Mouse (Mus musculus) embryonic facial prominence, embryonic 11.5 days (tissue): ENCODE results near the gene Zfp729a. TPM values are rescaled to one million over a fixed set of nuclear protein-coding genes. Genes with fewer than 3 reads are reported as not detected.

Experiments
- ATAC-seq: fragments of 200-750 bp; cut with Nextera tagmentation; replicated peaks from 2 replicates; pipeline ENCODE4 v1.8.0; 2017; ENCODE audit warnings: low read depth; ENCODE audit not compliant: insufficient number of reproducible peaks, low FRiP score, low TSS enrichment
- DNase-seq: peaks from one replicate; pipeline ENCODE4 v3.0.0-alpha.2; 2015; ENCODE audit warnings: low spot score
- H3K27ac ChIP-seq: fragments of 300-500 bp; sonication (generic); replicated peaks from 2 replicates; pipeline ENCODE4 v1.5.1; 2014; ENCODE audit warnings: mild to moderate bottlenecking, low read depth, low read length, control low read depth
- H3K27me3 ChIP-seq: fragments of 300-500 bp; sonication (generic); 2 replicates; pipeline ENCODE4 v1.6.1; 2014; ENCODE audit warnings: mild to moderate bottlenecking, low read length, moderate library complexity, mixed read lengths; ENCODE audit not compliant: control insufficient read depth, insufficient read depth
- H3K36me3 ChIP-seq: fragments of 300-500 bp; sonication (generic); replicated peaks from 2 replicates; pipeline ENCODE4 v1.6.1; 2014; ENCODE audit warnings: low read depth, mild to moderate bottlenecking, low read length, moderate library complexity, mixed read lengths; ENCODE audit not compliant: control insufficient read depth, insufficient read depth
- H3K4me1 ChIP-seq: fragments of 300-500 bp; sonication (generic); 2 replicates; pipeline ENCODE4 v1.6.1; 2014; ENCODE audit warnings: low read length, mixed read lengths; ENCODE audit not compliant: control insufficient read depth, insufficient read depth
- H3K4me2 ChIP-seq: fragments of 300-500 bp; sonication (generic); 2 replicates; pipeline ENCODE4 v1.6.1; 2014; ENCODE audit warnings: low read depth, mild to moderate bottlenecking, control low read depth, low read length, moderate library complexity
- H3K4me3 ChIP-seq: fragments of 300-500 bp; sonication (generic); 2 replicates; pipeline ENCODE4 v1.5.1; 2014; ENCODE audit warnings: low read depth, low read length, control low read depth
- H3K9ac ChIP-seq: fragments of 300-500 bp; sonication (generic); replicated peaks from 2 replicates; pipeline ENCODE4 v1.6.1; 2014; ENCODE audit warnings: mild to moderate bottlenecking, control low read depth, low read length
- H3K9me3 ChIP-seq: fragments of 300-500 bp; sonication (generic); replicated peaks from 2 replicates; pipeline ENCODE4 v1.6.1; 2016; ENCODE audit warnings: mild to moderate bottlenecking, low read length, inconsistent platforms, mixed read lengths; ENCODE audit not compliant: control insufficient read depth
- whole genome bisulfite sequencing: fragments of 180-500 bp; shearing (Covaris S2); extraction: QIAGEN DNeasy Blood & Tissue Kit; methylation state at CpG from one replicate; pipeline ENCODE4 v1.1.7; 2014; 5-methylcytosine and 5-hydroxymethylcytosine counted together
- polyA plus RNA-seq: library from polyadenylated mRNA; unstranded; fragments of >200 nt; fragmentation: Nextera tagmentation; extraction: Ambion mirVana; gene quantifications from 2 replicates; pipeline ENCODE4 v1.2.1, GENCODE M21; 2014

Gene Zfp729a
- polyA plus RNA-seq, 1 experiment from 2014 or later, result 4.5 TPM

DNA sequence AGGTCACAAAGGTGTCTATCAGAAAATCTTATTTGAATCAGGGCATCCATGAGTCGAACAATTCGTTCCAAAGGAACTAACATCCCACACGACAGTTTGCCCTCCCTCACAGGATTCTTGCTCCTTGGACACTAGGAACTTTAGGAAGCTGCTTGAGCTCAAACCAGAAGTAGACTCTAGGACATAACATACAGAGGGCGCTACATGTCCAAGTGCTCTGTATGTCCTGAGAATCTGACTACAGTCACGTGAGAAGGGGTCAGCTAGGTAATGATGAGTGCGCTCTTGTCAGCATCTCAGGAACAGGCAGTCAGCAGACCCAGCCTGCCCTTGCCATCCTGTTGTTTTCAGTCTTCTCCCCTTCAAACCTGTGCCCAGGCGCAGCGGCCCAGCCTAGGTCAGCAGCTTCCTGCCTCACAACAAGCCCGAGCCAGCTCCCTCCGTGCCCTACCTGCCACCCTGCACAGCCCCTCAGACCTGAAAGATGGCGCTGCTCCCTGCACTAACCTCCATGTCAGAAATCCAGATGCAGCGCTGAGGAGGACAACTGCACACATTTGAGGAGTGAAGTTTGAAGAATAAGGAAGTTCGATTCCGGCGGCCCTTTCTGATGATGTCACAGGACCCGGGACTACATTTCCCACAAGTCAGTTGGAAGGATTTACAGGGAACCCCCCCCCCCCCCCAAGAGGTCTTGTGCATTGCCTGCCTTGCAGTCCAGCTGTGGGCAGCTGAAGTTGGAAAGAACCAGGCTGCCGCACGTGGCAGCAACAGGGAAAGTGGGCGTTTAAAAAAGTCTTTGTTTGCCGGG lies 28.3 kb downstream of the Zfp729a start, which contains the start of gene Zfp729b:
Zfp729b (minus strand) TSS at position 642 of the 811 bp plus-strand sequence.
- Histone ChIP-seq H3K36me3 (no peaks in the 10 kb centered on the region), H3K9ac (peak within 1 kb of the TSS; percentile 68), H3K27me3 (no peaks in the 10 kb centered on the region), H3K4me1 (no peaks in the 10 kb centered on the region), H3K4me2 (peak within 1 kb of the TSS; percentile 37), H3K4me3 (peak within 1 kb of the TSS; percentile 53), H3K27ac (no peak within 1 kb of the TSS), H3K9me3 (no peaks in the 10 kb centered on the region)
- DNase-seq (peak; percentile 91), ATAC-seq (peak; percentile 95)
- 2% methylated on average over 20 of the region's 20 CpGs for WGBS

DNA sequence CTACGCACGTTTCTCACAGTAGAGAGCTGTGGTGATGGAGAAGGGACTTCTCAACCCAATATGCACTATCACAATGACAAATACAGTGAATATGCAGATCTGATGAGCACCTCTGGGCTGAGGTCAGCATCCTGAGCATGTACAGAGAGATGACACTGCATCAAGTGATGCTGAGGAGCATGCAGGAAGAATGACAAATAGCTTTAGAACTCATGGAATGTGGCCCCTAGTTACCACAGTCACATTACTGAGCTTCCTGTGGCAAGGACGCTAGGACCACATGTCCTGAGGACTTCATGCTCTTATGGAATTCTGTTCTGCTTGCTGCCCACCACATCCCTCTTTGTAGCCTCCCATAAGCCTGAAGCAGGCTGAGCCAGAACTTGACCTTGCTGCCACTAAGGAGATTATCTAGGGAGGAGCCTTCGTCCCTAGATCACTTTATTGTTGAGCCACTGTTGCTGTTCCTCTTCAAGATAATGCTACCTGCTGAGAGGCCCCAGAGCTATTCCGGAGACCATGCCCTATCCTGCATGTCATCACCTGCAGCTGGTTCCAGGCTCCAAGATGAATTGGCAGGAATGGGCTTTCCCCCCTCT lies 64.9 kb downstream of the Zfp729a start:
- Histone ChIP-seq H3K9me3 (no peaks in the 10 kb centered on the region), H3K4me3 (no peak overlapping the region), H3K4me1 (no peaks in the 10 kb centered on the region), H3K27ac (no peak overlapping the region), H3K4me2 (no peak overlapping the region), H3K36me3 (no peaks in the 10 kb centered on the region), H3K27me3 (no peaks in the 10 kb centered on the region), H3K9ac (no peak overlapping the region)
- WGBS, result 74% methylated on average over 5 of the region's 5 CpGs
- ATAC-seq (no peak), DNase-seq (no peak)

Other genes starting within 250 kb of the Zfp729a start
- 4.2 and 6.1 TPM in 2 replicates for gene Zfp429, start 238.0 kb downstream of the Zfp729a start, polyA plus RNA-seq
- gene Zfp459, start 216.4 kb downstream of the Zfp729a start, polyA plus RNA-seq, result 1.1 and 1.2 TPM in 2 replicates
- 11.3 and 12.2 TPM in 2 replicates for gene Zfp874a, start 186.2 kb downstream of the Zfp729a start, polyA plus RNA-seq
- gene Zfp874b, start 153.5 kb downstream of the Zfp729a start, polyA plus RNA-seq, result 2.4 TPM in 2 replicates
- gene Zfp58, start 137.2 kb downstream of the Zfp729a start, polyA plus RNA-seq, result 21.8 and 24.9 TPM in 2 replicates
- not detected in 2 replicates for gene Gm26965, start 111.6 kb downstream of the Zfp729a start, polyA plus RNA-seq
- 30.8 and 31.5 TPM in 2 replicates for gene Zfp87, start 111.6 kb downstream of the Zfp729a start, polyA plus RNA-seq
- gene Zfp748, start 84.0 kb downstream of the Zfp729a start, polyA plus RNA-seq, result 18.3 and 19.5 TPM in 2 replicates
- gene Zfp729b, start 28.1 kb downstream of the Zfp729a start, polyA plus RNA-seq, result 5.3 and 6.1 TPM in 2 replicates
- not detected in 2 replicates for gene Gm49345, start within 50 bp of the Zfp729a start, polyA plus RNA-seq
- gene Zfp738, start 49.3 kb upstream of the Zfp729a start, polyA plus RNA-seq, result 11.8 and 12.5 TPM in 2 replicates
- gene Zfp65, start 91.4 kb upstream of the Zfp729a start, polyA plus RNA-seq, result 3.8 and 4.1 TPM in 2 replicates
- 7.7 and 8.0 TPM in 2 replicates for gene Zfp85, start 117.4 kb upstream of the Zfp729a start, polyA plus RNA-seq
- gene Zfp493, start 141.9 kb upstream of the Zfp729a start, polyA plus RNA-seq, result 3.8 and 5.5 TPM in 2 replicates
- 8.3 and 8.7 TPM in 2 replicates for gene Zfp273, start 175.9 kb upstream of the Zfp729a start, polyA plus RNA-seq
- gene Gm10037, start 193.3 kb upstream of the Zfp729a start, polyA plus RNA-seq, result 1.9 and 2.9 TPM in 2 replicates
- not detected in 2 replicates for gene BC048507, start 225.5 kb upstream of the Zfp729a start, polyA plus RNA-seq